Mouse (Mus musculus) layer of hippocampus, postnatal 36 days (tissue): ENCODE measurements around the gene Disp1. TPM values are rescaled to one million over a fixed set of nuclear protein-coding genes. Genes with fewer than 3 reads are reported as not detected.
A peak's percentile ranks its signal among the peaks of the same experiment; 100 is the strongest.

ENCODE experiments used
- DNase-seq, 2 experiments: peaks; one replicate each; pipeline ENCODE4 v3.0.0; 2022
- total RNA-seq, 2 experiments: library from RNA; stranded (reverse); gene quantifications; 2 replicates each; pipeline ENCODE4 v1.2.3; 2021

Disp1 gene
- total RNA-seq, 2 experiments from 2014 or later, result 3.5 to 3.6 TPM

DNA sequence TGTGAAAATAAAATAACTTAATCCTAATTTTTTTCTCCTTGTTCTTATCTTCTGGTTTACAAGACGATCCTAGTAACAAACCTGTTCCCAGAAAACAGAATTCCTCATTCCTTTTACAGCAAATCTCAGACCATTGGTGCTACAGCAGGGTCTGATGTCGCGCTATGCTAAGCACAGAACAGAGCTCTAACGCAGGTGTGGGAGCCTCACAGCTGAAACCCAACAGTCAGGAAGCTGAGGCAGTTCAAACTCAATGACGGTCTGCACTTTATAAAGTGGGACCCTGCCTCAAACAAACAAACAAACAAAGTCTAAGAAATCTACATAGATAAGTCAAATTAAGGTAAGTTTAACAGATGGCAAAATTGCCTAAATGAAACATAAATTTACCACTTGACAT, 20.4 kb downstream of the Disp1 start:
- no peak for DNase-seq

DNA sequence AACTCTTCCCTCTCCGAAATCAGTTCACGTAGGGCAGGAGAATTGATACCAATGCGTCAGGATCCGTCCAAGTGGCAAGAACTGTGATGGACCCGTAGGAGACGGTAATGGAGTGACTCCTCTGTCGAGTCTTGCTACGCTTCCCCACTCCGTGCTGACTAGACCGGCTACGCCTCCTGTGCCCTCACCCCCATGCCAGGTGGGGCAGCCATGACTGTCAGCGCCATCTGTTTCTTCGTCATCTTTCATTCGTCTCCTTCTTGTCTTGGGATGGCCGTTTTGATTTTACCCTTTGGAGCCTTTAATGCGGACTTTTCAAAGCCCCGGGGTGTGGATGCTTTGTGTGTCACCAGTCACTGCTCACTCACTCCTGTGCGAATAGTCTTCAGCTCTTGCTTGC, 26.6 kb downstream of the Disp1 start:
- DNase-seq, result no peak

GRCm38 (mm10) chr1:183194151-183194550, 27.2 kb downstream of the Disp1 start:
- DNase-seq, result no peak

GRCm38 (mm10) chr1:183191398-183191797, 29.9 kb downstream of the Disp1 start:
- DNase-seq, result no peak

DNA sequence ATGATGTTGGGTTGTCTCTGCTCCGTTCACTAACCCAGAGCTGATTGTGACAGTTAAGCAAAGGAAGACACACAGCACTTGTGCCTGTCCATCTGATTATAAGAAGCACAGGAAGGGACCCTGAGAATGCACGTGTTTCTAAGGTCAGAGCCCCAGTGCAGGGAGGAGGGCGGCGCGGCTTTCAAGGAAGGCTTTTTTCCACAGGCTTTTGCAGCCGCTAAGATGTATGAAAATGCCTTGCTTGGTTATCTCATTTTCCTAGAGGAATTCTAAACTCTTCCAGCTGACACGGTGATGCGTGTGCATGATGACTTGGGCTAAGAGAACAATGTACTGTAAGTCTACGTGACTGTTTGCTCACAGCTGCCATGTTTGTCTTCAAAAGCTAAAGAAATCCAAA, 30.9 kb downstream of the Disp1 start:
- no peak for DNase-seq

DNA sequence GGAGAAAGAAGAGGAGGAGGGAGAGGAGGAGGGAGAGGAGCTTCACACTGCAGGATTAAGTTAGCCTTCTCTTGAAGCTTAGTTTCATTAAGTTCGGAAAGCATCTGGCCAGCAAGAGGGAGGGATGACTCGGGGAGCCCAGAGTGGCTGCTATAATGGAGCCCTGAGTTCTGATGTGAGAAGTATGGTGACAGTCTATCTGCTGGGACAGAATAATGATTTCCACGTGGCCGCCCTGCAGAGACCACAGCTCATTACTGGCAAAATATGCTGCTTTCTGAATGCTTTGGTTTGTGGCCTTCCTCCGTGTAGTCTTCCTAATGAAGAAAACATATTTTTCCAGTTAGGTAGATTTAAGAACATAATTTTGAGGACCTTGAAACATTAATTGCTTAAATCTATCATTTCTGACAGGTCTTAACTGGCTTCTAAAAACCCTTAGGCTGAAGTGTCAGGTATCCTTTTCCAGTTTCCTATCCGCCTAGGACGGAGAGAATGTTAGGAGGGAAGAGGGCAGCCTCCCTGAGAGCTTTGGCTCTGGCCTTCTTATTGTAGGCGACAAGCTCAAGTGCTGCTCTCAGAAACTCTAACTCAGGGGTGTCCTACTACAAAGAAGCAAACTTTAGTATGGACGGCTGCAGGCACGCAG, 32.2 kb downstream of the Disp1 start:
- no peak for DNase-seq

DNA sequence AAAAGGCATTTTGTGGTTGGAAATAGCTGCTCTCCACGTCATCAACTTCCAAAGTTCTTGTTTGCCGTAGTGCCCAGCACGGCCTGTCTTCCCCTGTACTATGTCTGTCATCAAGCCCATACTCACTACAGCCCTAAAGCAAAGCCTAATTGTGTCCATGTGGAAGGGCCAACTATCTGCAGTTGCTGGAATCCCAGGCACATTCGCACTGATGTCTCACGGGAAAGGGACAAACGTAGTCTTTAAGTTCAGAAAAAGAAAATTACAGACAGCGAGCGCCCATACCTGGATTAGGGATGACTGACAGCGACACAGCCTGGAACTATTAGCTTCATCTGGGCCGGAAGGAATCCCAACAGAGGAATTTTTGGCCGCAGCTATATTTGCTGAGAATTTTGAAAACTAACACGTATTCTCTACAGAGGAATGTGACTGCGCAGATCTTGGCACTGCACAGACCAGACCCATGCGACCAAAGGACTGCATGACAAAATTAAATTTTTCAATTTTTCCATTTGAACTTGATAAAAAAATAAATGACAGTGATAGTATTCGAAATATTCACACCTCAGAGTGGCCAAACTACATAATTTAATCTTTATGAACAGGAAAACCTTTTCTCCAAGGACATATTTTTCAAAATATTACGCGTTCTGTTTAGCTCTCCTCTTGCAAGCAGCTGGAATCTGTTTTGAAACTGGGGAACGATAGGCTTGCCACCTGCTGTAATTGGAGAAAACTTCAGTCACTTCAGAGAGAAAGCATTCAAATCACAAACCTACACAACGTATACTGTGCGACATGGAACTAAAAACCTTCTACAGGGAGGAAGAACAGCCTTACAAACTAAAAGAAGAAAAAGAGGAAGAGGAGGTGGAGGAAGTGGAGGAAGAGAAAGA, 33.0 kb downstream of the Disp1 start:
- DNase-seq, result no peak

- no peak for DNase-seq
Observed at GRCm38 (mm10) chr1:183185560-183185959, 35.8 kb downstream of the Disp1 start.

GRCm38 (mm10) chr1:183184681-183185080, 36.6 kb downstream of the Disp1 start:
- no peak for DNase-seq

GRCm38 (mm10) chr1:183183565-183183964, 37.8 kb downstream of the Disp1 start:
- no peak for DNase-seq

DNA sequence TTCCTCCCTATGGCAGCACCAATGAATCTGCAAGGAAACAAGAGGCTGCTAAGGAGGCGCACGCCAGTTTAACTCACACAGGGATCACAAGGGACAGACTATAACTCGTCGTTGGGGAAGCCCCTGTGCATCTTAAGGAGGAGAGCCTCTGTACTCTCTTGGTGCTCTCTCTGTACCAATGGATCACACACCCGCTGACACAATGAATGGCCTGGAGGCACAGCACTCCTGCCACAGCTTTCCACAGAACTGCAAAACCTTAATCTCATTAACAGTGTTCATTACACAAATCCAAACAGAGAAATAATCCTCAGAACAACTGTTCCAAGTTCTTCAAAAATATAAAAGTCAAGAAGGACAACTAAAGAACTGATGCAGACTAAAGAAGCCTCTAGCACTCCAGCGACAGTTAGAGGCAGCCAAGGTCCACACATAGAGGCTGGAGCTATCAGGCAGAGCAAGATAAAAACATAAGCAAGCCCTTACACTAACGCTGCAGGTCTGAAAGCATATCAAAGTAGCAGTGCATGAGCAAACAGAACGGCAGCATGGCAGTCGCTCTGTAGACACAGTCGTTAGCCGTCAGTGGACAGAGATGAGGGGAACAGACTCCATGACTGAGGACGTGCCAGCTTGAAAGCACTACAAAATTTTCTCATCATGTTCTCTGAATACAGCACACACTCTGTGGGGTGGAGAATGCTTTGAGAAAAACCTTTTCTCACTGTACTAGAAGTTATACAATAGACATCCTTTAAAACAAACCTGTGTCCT, 38.5 kb downstream of the Disp1 start:
- no peak for DNase-seq

- DNase-seq, result peak in 1 of 2 experiments; percentile 20
Observed at GRCm38 (mm10) chr1:183181030-183181395, 40.3 kb downstream of the Disp1 start.

DNA sequence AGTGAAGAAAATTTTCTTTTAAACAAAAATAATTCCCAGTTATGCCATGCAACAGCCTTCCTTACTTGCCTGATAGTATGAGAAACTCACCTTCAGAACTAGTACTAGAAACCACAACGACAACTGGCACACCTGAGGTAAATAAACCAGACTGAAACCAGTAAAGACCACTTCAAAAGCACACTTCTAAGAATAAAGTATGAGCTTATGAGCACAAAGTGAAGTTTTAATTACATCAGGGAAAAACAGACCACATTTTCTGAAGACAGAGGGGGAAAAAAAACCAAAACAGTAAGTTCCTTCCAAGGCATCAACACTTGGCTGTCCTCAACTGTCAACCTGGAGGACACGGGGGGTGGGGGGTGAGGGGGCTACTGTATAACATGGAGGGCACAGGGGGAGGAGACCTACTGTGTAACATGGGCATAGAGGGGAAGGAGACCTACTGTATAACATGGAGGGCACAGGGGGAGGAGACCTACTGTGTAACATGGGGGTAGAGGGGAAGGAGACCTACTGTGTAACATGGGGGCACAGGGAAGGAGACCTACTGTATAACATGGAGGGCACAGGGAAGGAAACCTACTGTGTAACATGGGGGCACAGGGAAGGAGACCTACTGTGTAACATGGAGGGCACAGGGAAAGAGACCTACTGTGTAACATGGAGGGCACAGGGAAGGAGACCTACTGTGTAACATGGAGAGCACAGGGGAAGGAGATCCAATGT, 40.9 kb downstream of the Disp1 start:
- no peak for DNase-seq

DNA sequence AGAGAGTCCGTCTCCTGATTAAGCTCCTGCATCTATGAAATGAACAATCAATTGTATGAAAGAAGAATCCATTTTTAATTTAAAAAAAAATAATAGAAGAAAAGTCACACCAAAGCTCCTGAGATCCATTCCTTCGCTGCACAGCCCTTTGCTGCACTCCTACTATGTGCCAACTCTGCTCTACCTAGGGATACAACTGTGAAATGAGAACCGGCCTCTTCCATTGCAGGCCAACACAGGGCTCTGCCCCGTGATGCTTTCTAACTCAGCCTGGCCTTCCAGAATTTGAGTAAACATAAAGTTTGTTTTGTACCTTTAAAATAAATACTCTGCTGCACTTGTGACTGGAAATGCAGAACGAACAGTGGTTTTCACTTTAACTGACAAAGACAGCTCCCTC, 42.0 kb downstream of the Disp1 start:
- DNase-seq, result no peak

- DNase-seq, result no peak
Observed at GRCm38 (mm10) chr1:183175236-183175635, 46.1 kb downstream of the Disp1 start.

- no peak for DNase-seq
Observed at GRCm38 (mm10) chr1:183171095-183171494, 50.2 kb downstream of the Disp1 start.

DNA sequence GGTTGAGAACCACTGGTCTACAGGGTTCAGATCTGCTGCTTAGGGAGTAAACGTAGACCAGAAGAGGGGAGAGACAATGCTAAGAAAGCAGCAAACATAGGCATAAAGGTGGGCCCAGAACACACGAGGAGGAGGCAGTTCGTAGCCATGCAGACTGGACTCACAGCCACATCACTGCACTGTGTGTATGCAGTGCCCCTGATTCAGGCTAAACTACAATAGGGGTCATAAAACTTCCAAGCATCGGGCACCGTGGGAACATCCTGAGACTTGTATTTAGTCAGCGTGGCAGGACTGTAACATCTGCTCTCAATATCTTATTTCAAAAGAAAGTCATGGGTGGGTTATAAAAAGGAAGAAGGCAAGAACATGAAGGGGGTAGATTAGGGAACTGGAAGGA, 52.9 kb downstream of the Disp1 start:
- DNase-seq, result no peak

DNA sequence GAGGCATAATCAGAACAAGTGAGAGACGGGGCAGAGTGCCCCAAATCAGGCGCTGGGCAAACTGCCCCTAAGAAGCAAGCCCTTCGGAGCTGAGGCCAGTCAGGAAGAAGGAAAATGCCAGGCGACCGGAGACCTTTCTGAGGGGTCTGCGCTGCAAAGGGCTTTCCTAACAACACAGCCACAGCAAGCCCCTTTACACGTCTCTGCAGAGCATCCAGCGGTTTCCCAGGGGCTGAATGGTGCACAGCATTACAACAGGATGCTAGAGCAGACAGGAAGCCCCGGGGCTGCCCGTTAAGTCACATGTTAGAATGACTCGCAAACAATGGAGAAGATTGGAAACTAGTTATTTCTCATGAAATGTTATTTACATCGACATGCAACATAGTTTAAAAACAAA, 53.5 kb downstream of the Disp1 start:
- no peak for DNase-seq

- no peak for DNase-seq
Observed at GRCm38 (mm10) chr1:183166700-183167099, 54.6 kb downstream of the Disp1 start.

DNA sequence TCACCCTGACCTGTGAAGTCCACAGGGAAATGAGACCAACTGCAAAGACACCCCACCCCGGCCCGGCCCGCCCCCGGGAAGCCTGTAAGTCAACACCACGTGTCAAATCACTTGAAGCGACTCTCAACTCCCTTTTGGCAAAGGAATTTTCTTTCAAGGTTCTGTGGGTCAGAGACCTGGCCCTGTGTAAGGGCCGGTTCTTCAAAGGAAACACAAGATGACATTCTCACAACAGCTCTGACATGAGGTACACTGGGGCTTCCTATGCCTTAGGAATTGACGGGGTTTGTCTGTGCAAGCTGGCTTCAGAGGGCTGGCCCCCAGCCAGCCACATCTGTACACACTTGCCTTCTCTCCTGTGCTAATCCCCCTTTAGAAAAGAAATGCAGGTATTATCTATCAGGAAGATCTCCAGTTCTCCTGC, 56.7 kb downstream of the Disp1 start:
- no peak for DNase-seq

DNA sequence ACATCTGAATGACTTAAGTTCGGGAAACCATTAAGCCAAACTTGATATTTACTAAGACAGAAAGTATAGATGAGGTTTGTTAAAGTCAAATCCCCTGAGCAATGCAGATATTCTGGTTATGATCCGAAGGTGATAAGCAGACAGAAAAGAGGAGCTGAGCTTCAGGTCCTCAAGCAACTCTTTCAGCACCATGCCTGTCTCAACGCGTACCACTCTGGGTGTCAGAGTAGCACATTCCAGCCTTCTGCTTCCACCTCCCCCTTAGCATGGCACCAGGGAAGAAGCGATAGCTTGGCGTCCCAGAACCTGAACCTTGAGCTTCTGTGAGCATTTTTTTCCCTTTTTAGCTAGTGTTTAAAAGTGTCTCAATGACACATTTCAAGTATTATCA, 57.1 kb downstream of the Disp1 start:
- no peak for DNase-seq

- DNase-seq, result no peak
Observed at GRCm38 (mm10) chr1:183163512-183164189, 57.7 kb downstream of the Disp1 start.
